Mouse (Mus musculus): ENCODE measurements around the gene Hoxd8. TPM values are rescaled to one million over a fixed set of nuclear protein-coding genes. Genes with fewer than 3 reads are reported as not detected.
A peak's percentile ranks its signal among the peaks of the same experiment; 100 is the strongest.

Hoxd8 gene
- polyA plus RNA-seq, 1 experiment from 2014 or later: 3.3 TPM

DNA sequence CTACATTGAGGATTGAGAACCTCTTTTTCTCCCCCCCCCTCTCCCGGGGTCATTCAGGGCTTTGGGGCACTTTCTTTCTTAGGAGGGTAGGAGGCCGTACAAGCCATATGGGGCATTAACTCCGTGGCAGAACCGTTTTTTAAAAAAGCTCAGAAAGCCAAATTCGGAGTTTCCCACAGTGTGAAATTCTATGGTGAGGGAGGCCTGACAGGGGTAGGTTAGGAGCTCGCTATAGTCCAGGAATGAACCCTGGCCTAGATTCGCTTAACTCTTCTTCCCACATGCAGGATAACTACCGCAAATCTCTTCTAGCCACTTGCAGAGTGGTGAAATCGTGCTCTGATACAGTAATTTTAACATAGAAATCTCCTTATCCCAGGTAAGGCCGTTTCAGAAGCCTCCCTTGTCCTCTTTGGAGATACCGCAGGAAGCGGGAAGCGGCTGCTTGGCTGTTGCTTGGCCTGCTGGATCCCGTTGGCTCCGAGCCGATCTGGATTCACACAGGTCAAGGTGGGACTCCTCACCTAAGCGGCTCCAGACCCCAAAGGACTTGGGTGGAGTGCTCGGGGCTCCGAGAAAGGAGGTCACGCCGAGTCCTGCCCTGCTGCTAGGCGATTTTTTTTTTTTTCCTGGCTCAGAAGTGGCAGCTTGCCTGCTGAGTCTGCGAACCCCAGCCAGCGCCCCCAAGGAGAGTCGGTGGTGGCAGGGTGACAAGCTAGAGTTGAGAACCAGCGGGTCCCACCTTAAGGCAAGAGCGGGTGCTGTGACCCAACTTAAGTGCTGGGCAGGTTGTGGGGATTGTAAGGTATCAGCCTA lies 30.8 kb downstream of the Hoxd8 start:
- Histone ChIP-seq H3K4me1 (replicated peaks; ENCODE audit: control insufficient read depth, insufficient read depth, low read length) (no peaks in the 10 kb centered on the region), H3K4me3 (replicated peaks; ENCODE audit: low read length) (peak overlapping the region; percentile 42), H3K36me3 (replicated peaks; ENCODE audit: control insufficient read depth, insufficient read depth) (no peaks in the 10 kb centered on the region), H3K27ac (peak overlapping the region; percentile 98), H3K4me2 (replicated peaks) (peak overlapping the region; percentile 82), H3K9ac (peak overlapping the region; percentile 87), H3K9me3 (ENCODE audit: control insufficient read depth, low read length) (no peaks in the 10 kb centered on the region), H3K27me3 (ENCODE audit: control insufficient read depth, insufficient read depth, low read length) (peaks cover 80% of the 10 kb centered on the region)
- no peak for DNase-seq (ENCODE audit: low spot score)
- no peak for ATAC-seq (ENCODE audit: low FRiP score)
- 2% methylated on average over 27 of the region's 27 CpGs for WGBS

- Histone ChIP-seq H3K36me3 (replicated peaks; ENCODE audit: control insufficient read depth, insufficient read depth) (no peaks in the 10 kb centered on the region), H3K9ac (peak overlapping the region; percentile 87), H3K4me3 (replicated peaks; ENCODE audit: low read length) (peak overlapping the region; percentile 42), H3K27ac (peak overlapping the region; percentile 98), H3K4me2 (replicated peaks) (peak overlapping the region; percentile 82), H3K9me3 (ENCODE audit: control insufficient read depth, low read length) (no peaks in the 10 kb centered on the region), H3K4me1 (replicated peaks; ENCODE audit: control insufficient read depth, insufficient read depth, low read length) (no peaks in the 10 kb centered on the region), H3K27me3 (ENCODE audit: control insufficient read depth, insufficient read depth, low read length) (peaks cover 73% of the 10 kb centered on the region)
- 1% methylated on average over 42 of the region's 42 CpGs for WGBS
- DNase-seq (ENCODE audit: low spot score) (no peak), ATAC-seq (ENCODE audit: low FRiP score) (no peak)
Measured at GRCm38 (mm10) chr2:74735851-74736687, 31.7 kb downstream of the Hoxd8 start.

DNA sequence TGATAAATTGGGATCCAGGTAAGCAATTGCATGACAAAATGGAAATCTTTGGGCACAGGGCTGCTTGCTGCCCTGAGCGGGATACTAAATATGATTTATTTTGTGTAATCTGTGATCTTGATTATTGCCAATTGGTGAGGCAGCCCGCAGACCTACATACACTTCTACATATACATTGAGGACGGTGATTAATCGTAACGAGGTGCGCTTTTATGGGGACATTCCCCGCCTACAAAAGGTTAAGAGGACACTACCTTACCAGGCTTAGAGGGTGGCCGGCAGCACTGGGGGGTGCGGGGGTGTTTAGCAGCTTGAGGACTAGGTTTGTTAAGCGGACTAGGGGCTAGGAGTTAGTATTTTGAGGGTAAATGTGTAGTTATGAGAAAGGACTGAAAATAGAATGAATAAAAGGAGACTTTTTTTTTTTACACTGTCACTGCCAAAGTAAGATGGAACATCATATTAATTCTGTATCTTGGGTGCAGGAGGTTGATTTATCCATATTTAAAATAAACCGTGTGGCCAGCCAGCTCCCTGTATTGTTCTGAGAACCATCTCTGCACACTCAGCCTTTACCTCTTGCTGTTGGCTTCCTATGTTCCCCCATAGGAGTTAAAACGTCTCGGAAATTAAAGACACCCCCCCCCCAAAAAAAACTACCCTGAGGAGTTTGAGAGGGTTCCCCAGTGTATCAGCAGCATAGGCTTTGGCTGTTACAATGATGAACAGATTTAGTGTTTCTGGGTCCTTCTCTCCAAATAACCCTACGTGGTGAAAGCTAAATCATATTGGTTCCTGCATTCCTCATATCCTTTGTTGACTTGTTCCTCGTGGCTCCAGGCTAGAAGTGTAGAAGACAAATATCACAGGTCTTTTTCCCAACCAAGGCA lies 32.5 kb downstream of the Hoxd8 start:
- Histone ChIP-seq H3K4me1 (replicated peaks; ENCODE audit: control insufficient read depth, insufficient read depth, low read length) (peaks cover 6% of the 10 kb centered on the region; the same call in 1 of the 2 replicates), H3K36me3 (replicated peaks; ENCODE audit: control insufficient read depth, insufficient read depth) (no peaks in the 10 kb centered on the region), H3K27me3 (ENCODE audit: control insufficient read depth, insufficient read depth, low read length) (peaks cover 74% of the 10 kb centered on the region), H3K9me3 (ENCODE audit: control insufficient read depth, low read length) (no peaks in the 10 kb centered on the region), H3K4me2 (replicated peaks) (peak overlapping the region; percentile 82), H3K4me3 (replicated peaks; ENCODE audit: low read length) (peak overlapping the region; percentile 42), H3K9ac (peak overlapping the region; percentile 87), H3K27ac (peak overlapping the region; percentile 98)
- ATAC-seq (ENCODE audit: low FRiP score): no peak
- no peak for DNase-seq (ENCODE audit: low spot score)
- WGBS: 1% methylated on average over 15 of the region's 15 CpGs

DNA sequence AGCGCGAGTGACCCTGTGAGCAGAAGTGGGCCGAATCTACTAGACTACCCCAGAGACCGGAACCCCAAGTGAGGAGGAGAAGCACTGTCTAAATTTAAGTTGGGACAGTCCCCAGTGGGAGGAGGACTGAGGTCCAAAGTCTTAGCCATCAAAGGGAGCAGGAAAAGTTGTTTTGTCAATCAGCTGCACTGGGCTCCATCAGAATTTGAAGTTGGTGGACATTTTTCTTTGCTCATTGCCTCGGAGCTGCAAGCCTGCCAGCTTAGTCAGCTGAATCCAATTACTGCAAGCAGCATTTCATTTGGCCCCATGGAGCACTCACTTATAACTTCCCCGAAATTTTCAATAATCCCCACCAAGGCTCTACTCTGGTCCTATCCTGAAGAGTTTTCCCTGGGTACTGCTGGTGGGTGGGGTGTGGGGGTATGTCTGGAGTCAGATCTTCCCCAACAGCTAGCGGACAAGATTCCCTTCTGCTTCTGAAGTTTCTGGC lies 33.2 kb downstream of the Hoxd8 start:
- peaks cover 74% of the 10 kb centered on the region for H3K27me3 ChIP-seq (ENCODE audit: control insufficient read depth, insufficient read depth, low read length)
- no peaks in the 10 kb centered on the region for H3K36me3 ChIP-seq (replicated peaks; ENCODE audit: control insufficient read depth, insufficient read depth)
- WGBS: 2% methylated on average over 7 of the region's 7 CpGs
- DNase-seq (ENCODE audit: low spot score): no peak
- peak overlapping the region; percentile 98 for H3K27ac ChIP-seq
- H3K9ac ChIP-seq: peak overlapping the region; percentile 87
- no peak for ATAC-seq (ENCODE audit: low FRiP score)
- peaks cover 6% of the 10 kb centered on the region; the same call in 1 of the 2 replicates for H3K4me1 ChIP-seq (replicated peaks; ENCODE audit: control insufficient read depth, insufficient read depth, low read length)
- no peaks in the 10 kb centered on the region for H3K9me3 ChIP-seq (ENCODE audit: control insufficient read depth, low read length)
- H3K4me3 ChIP-seq (replicated peaks; ENCODE audit: low read length): peak overlapping the region; percentile 42
- peak overlapping the region; percentile 82 for H3K4me2 ChIP-seq (replicated peaks)

DNA sequence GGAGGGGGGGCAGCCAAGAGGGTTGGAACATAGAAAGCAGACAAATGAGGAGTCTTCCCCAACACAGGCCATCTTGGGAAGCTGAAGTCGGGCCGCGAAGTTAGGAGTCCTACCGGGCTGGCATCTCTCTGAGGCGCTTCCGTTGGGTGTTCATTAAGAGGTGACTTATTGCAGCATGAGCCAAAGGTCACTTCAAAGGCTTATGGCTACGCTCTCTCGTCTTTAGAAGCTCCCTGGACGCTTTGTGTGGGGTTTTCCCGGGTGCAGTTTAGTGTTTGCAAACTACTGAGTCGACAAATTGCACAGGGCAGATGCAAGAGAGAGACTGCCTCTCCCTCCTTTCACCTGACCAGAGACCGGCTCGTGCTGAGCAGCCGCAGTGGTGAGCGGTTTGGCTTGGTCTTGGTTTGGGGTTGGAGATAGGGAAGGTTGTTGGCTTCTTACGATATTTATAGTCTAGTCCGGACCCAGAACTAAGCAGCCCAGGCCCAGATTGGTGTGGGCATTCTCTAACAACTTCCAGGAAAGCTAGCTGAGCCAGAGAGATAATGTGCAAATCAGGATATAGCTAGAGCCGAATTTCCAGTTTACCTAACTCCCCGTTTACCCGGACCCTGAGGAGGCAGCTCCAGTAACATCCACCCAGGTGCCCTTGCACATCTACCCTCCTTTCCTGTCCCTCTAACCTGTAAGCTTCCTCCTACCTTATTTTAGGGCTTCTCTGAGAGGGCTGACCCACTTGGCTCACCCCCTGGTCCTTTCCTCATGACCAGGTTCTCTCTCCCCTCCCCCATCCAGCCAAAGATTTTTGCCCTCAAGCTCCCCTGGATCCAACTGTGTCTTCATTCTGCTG lies 34.4 kb downstream of the Hoxd8 start:
- Histone ChIP-seq H3K4me3 (replicated peaks; ENCODE audit: low read length) (peak overlapping the region; percentile 42), H3K4me2 (replicated peaks) (peak overlapping the region; percentile 82), H3K9me3 (ENCODE audit: control insufficient read depth, low read length) (no peaks in the 10 kb centered on the region), H3K4me1 (replicated peaks; ENCODE audit: control insufficient read depth, insufficient read depth, low read length) (peaks cover 6% of the 10 kb centered on the region; the same call in 1 of the 2 replicates), H3K27ac (peak overlapping the region; percentile 98), H3K9ac (peak overlapping the region; percentile 87), H3K27me3 (ENCODE audit: control insufficient read depth, insufficient read depth, low read length) (peaks cover 78% of the 10 kb centered on the region), H3K36me3 (replicated peaks; ENCODE audit: control insufficient read depth, insufficient read depth) (no peaks in the 10 kb centered on the region)
- ATAC-seq (ENCODE audit: low FRiP score) (no peak), DNase-seq (ENCODE audit: low spot score) (no peak)
- WGBS: under 1% methylated on average over 20 of the region's 20 CpGs

DNA sequence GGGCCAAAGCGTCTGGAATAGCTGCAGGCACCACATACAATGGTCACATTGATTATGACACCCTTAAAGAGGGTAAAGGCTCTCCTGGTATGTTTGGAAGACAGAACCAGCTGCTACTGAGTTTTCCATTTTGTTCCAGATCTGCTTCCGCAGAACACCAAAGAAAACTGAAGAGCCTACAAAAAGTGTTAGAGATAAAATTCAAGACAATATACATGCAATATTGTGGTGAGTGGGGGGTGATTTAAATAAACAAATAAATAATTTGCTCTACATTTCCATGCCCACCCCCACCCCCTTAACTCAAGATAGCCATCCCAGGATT lies 35.0 kb downstream of the Hoxd8 start:
- WGBS: 5% methylated on average over 2 of the region's 2 CpGs
- Histone ChIP-seq H3K9ac (peak overlapping the region; percentile 87), H3K27ac (peak overlapping the region; percentile 98), H3K9me3 (ENCODE audit: control insufficient read depth, low read length) (no peaks in the 10 kb centered on the region), H3K36me3 (replicated peaks; ENCODE audit: control insufficient read depth, insufficient read depth) (0 out of 2 replicates have a peak, but pooled peaks cover 4% of the 10 kb centered on the region), H3K27me3 (ENCODE audit: control insufficient read depth, insufficient read depth, low read length) (peaks cover 84% of the 10 kb centered on the region), H3K4me2 (replicated peaks) (peak overlapping the region; percentile 82), H3K4me1 (replicated peaks; ENCODE audit: control insufficient read depth, insufficient read depth, low read length) (peaks cover 6% of the 10 kb centered on the region; the same call in 1 of the 2 replicates), H3K4me3 (replicated peaks; ENCODE audit: low read length) (peak overlapping the region; percentile 42)
- DNase-seq (ENCODE audit: low spot score) (no peak), ATAC-seq (ENCODE audit: low FRiP score) (no peak)

GRCm38 (mm10) chr2:74739869-74740268 lies 35.5 kb downstream of the Hoxd8 start:
- peak overlapping the region; percentile 98 for H3K27ac ChIP-seq
- ATAC-seq (ENCODE audit: low FRiP score) (no peak), DNase-seq (ENCODE audit: low spot score) (no peak)
- H3K4me3 ChIP-seq (replicated peaks; ENCODE audit: low read length): peak overlapping the region; percentile 42
- H3K9me3 ChIP-seq (ENCODE audit: control insufficient read depth, low read length): no peaks in the 10 kb centered on the region
- H3K9ac ChIP-seq: peak overlapping the region; percentile 87
- 0 out of 2 replicates have a peak, but pooled peaks cover 5% of the 10 kb centered on the region for H3K36me3 ChIP-seq (replicated peaks; ENCODE audit: control insufficient read depth, insufficient read depth)
- peak overlapping the region; percentile 82 for H3K4me2 ChIP-seq (replicated peaks)
- 1% methylated on average over 14 of the region's 14 CpGs for WGBS
- peaks cover 6% of the 10 kb centered on the region; the same call in 1 of the 2 replicates for H3K4me1 ChIP-seq (replicated peaks; ENCODE audit: control insufficient read depth, insufficient read depth, low read length)
- peaks cover 88% of the 10 kb centered on the region for H3K27me3 ChIP-seq (ENCODE audit: control insufficient read depth, insufficient read depth, low read length)

All from hindbrain, embryonic 14.5 days (tissue).